Mouse (Mus musculus) testis, adult 2 months (tissue): ENCODE results near the gene Erich2. TPM values are rescaled to one million over a fixed set of nuclear protein-coding genes. Genes with fewer than 3 reads are reported as not detected.

ENCODE experiments used
- H3K27ac ChIP-seq: fragments of 200-500 bp; 2 replicates; pipeline ENCODE4 v1.5.1; 2012; ENCODE audit warnings: low read depth, low read length; ENCODE audit not compliant: control insufficient read depth, insufficient read depth
- H3K27me3 ChIP-seq: fragments of 200-500 bp; 2 replicates; pipeline ENCODE4 v1.6.1; 2012; ENCODE audit warnings: mild to moderate bottlenecking, low read length, moderate library complexity; ENCODE audit not compliant: control insufficient read depth, insufficient read depth
- H3K36me3 ChIP-seq: fragments of 200-500 bp; 2 replicates; pipeline ENCODE4 v1.6.1; 2012; ENCODE audit warnings: mild to moderate bottlenecking, low read length; ENCODE audit not compliant: control insufficient read depth, insufficient read depth
- H3K4me1 ChIP-seq: fragments of 200-500 bp; 2 replicates; pipeline ENCODE4 v1.6.1; 2012; ENCODE audit warnings: low read length; ENCODE audit not compliant: control insufficient read depth, insufficient read depth
- H3K4me3 ChIP-seq: fragments of 200-500 bp; 2 replicates; pipeline ENCODE4 v1.5.1; 2012; ENCODE audit warnings: low read depth, mild to moderate bottlenecking, low read length, moderate library complexity, mixed read lengths; ENCODE audit not compliant: control insufficient read depth
- CTCF ChIP-seq: fragments of 200-500 bp; IDR thresholded peaks from 2 replicates; pipeline ENCODE4 v1.5.1; 2012; ENCODE audit warnings: low read depth, mild to moderate bottlenecking, inconsistent platforms, low read length, moderate library complexity; ENCODE audit not compliant: control insufficient read depth, insufficient read depth, insufficient replicate concordance
- POLR2A ChIP-seq: fragments of 200-500 bp; IDR thresholded peaks from 2 replicates; pipeline ENCODE4 v1.6.1; 2012; ENCODE audit warnings: low read depth, mild to moderate bottlenecking, inconsistent platforms, low read length, moderate library complexity; ENCODE audit not compliant: control insufficient read depth
- polyA plus RNA-seq: library from polyadenylated mRNA; depleted of rRNA; stranded (reverse); fragments of >200 nt; gene quantifications from 2 replicates; pipeline ENCODE4 v1.2.3, GENCODE M21; 2012; rRNA removed

The Erich2 gene
- 163 and 193 TPM in 2 replicates for polyA plus RNA-seq

DNA sequence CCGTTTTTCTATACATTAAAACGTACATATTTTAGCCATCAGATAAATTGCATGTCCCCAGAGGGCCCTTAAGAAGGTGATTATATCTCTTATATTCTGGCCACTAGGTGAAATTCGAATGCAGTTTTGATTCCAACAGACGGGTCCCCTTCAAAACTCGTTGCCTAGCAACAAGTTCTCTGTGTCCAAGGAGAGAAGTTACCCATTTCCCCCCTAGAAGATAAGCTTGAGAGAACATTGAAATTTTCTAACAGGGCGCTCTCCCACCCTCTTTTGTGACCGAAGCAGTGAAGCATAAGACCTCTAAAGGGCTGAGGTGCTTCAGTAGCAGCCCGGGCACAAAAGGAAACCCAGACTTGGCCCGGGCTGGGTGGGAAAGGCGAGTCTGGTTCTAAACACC is at the start of gene Erich2:
TSS of gene Erich2 (plus strand) at position 324 of the 400 bp plus-strand sequence.
- Histone ChIP-seq H3K36me3 (no peaks in the 10 kb centered on the region), H3K4me3 (peak within 1 kb of the TSS; percentile 95), H3K27ac (peak within 1 kb of the TSS; percentile 84), H3K27me3 (no peaks in the 10 kb centered on the region), H3K4me1 (peaks cover 3% of the 10 kb centered on the region)
- TF ChIP-seq POLR2A (0 out of 2 replicates have a peak, but pooled peaks have one; percentile 48), CTCF (no peak)

- Histone ChIP-seq H3K27me3 (no peaks in the 10 kb centered on the region), H3K27ac (no peak overlapping the region), H3K4me3 (no peak overlapping the region), H3K36me3 (no peaks in the 10 kb centered on the region), H3K4me1 (no peaks in the 10 kb centered on the region)
- no peak for TF ChIP-seq CTCF
Measured at GRCm38 (mm10) chr2:70463606-70464005, 45.0 kb upstream of the Erich2 start.

GRCm38 (mm10) chr2:70471136-70471535 is 37.5 kb upstream of the Erich2 start:
- Histone ChIP-seq H3K36me3 (no peaks in the 10 kb centered on the region), H3K27me3 (peaks cover 8% of the 10 kb centered on the region), H3K4me3 (no peak overlapping the region), H3K27ac (no peak overlapping the region), H3K4me1 (peaks cover 13% of the 10 kb centered on the region)
- no peak for TF ChIP-seq POLR2A
- TF ChIP-seq CTCF = no peak

DNA sequence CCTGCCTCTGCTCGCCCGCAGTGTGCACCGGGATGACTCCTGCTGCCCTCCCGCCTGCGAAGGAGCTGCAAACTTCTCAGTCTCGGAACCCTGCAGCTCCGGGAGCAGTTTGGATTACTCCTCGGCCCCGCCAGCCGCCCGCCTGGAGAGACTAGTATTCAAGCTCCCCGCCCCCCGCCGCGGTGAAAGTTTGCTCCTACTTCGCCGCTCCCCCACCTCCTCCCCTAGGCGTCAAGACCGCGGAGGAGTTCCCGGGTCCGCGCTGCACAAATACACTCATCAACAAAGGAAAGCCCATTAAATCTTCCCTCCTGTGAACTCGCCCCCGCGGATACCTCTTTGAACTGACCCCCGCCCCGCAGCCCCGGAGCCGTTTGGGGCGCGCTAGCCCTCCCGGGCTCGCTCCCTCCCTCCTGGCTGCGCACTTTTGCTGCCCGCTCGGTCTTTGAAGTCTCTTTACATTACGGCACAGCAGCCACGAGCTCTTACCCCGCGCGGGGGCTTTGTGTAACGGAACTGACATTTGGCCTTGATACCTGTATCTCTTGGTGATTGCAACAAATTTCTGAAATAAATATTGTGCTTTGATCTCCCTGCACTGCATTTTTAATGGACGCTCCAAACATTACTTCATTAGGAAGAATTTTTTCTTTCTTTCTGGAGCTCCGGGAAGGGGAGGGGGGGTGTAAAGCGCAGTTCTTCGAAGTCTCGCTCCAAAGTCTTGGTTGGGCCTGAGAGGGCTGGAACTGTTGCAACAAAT is 36.6 kb upstream of the Erich2 start:
- H3K27ac ChIP-seq = no peak overlapping the region
- peaks cover 8% of the 10 kb centered on the region for H3K27me3 ChIP-seq

DNA sequence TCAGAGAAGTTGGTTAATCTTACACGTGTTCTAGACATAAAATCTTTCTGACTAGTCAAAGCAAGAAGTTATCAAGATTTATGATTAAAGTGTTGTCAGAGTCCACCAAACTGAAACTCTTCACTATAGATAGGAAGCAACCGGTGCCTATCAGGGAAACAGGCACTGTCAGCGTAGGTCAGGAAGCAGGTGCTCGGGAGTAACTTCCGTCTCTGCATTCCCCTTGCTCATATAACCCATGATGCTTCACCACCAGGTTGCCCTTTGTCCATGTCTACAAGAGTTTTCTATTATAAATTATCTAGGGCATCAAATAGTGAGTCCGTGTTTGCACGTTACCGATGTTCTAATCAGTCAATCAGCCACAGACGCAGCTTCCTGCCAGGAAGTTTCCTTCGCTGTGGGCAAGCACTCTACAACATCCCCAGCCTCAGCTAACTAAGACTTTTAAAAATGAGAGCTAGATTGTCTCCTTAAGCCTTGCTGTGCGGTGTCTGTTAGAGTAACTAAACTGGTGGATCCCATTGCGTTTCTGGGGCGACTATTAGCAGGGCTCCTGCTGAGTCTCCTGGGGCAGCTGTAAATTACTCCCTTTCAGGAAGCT is 10.8 kb upstream of the Erich2 start:
- TF ChIP-seq POLR2A (no peak), CTCF (no peak)
- Histone ChIP-seq H3K4me1 (no peaks in the 10 kb centered on the region), H3K27me3 (no peaks in the 10 kb centered on the region), H3K27ac (no peak overlapping the region), H3K4me3 (no peak overlapping the region), H3K36me3 (no peaks in the 10 kb centered on the region)

More for the DNA sequence above, 36.6 kb upstream of the Erich2 start:
- Histone ChIP-seq H3K4me1 (peaks cover 19% of the 10 kb centered on the region), H3K36me3 (no peaks in the 10 kb centered on the region), H3K4me3 (no peak overlapping the region; the same call in 1 of the 2 replicates)
- TF ChIP-seq POLR2A = no peak
- TF ChIP-seq CTCF = no peak

- H3K27ac ChIP-seq = no peak overlapping the region
- no peaks in the 10 kb centered on the region for H3K27me3 ChIP-seq
- H3K36me3 ChIP-seq = no peaks in the 10 kb centered on the region
- TF ChIP-seq POLR2A = no peak
- no peak for TF ChIP-seq CTCF
- no peaks in the 10 kb centered on the region; the same call in 1 of the 2 replicates for H3K4me1 ChIP-seq
- no peak overlapping the region for H3K4me3 ChIP-seq
Measured at GRCm38 (mm10) chr2:70503436-70503835, 5.2 kb upstream of the Erich2 start.

- no peak overlapping the region for H3K4me3 ChIP-seq
- H3K36me3 ChIP-seq = no peaks in the 10 kb centered on the region
- no peak overlapping the region for H3K27ac ChIP-seq
- H3K4me1 ChIP-seq = peaks cover 3% of the 10 kb centered on the region
- no peaks in the 10 kb centered on the region for H3K27me3 ChIP-seq
- TF ChIP-seq CTCF (no peak), POLR2A (no peak)
Measured at GRCm38 (mm10) chr2:70505229-70505628, 3.4 kb upstream of the Erich2 start.

DNA sequence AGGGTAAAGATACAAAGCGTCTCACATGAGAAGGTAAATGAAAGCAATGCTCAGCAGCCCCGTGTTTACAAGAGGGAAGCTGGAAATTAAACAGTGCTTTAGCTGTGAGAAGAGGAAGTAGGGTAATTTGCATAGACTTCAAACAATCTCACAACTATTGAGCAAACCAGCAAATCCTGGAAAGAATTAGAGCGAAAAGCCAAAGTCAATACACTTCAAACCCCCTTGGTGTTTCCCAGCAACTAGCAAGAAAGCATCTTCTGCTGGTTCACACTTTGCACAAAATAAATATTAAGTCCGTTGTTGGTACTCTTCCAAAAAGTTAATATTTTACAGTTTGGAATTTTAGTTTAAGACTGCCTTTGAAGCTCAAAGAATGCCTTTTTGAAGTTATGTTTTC is 2.7 kb upstream of the Erich2 start:
- H3K4me1 ChIP-seq = peaks cover 3% of the 10 kb centered on the region
- no peaks in the 10 kb centered on the region for H3K27me3 ChIP-seq
- TF ChIP-seq POLR2A = no peak
- no peak for TF ChIP-seq CTCF

More for the DNA sequence above, 2.7 kb upstream of the Erich2 start:
- H3K27ac ChIP-seq = no peak overlapping the region
- no peaks in the 10 kb centered on the region for H3K36me3 ChIP-seq
- H3K4me3 ChIP-seq = no peak overlapping the region
